In genomic region chr5:48122651-48123050, GRCm38 (mm10) we compare ENCODE assay signal across 22 mouse cellular contexts.
DNase-seq lines count a peak whose midpoint lies in the region; ATAC-seq and TF ChIP-seq lines count a peak whose summit lies in the region.
"Had no signal": no experiment of that assay in that cellular context is flagged by ENCODE, and none has a peak within 500 bp of the region (broad histone marks: within the 10 kb centered on the region; RNA-seq: fewer than 3 reads in every experiment).

No protein-coding gene starts in this region.

- H3K4me3 ChIP-seq in midbrain, embryonic 11.5 days (ENCODE audit: low read depth, low read length), result no peak overlapping the region
- H3K4me3 ChIP-seq in midbrain, embryonic 10.5 days, result no peak overlapping the region
- no peak overlapping the region for H3K4me3 ChIP-seq in forebrain, embryonic 15.5 days
- no peak overlapping the region for H3K4me3 ChIP-seq in heart, adult 2 months
- H3K4me3 ChIP-seq: embryonic facial prominence, embryonic 10.5 days; heart, embryonic 12.5 days; hindbrain, embryonic 10.5 days; hindbrain, embryonic 15.5 days had no signal

- WGBS in midbrain, embryonic 11.5 days, result 70% methylated on average over 5 of the region's 5 CpGs
- 77% methylated on average over 5 of the region's 5 CpGs for WGBS in midbrain, embryonic 10.5 days
- 13% methylated on average over 5 of the region's 5 CpGs for WGBS in forebrain, embryonic 15.5 days
- 85% methylated on average over 5 of the region's 5 CpGs for WGBS in heart, adult 2 months

- no peaks in the 10 kb centered on the region for H3K36me3 ChIP-seq in midbrain, embryonic 11.5 days (ENCODE audit: control insufficient read depth, insufficient read depth, low read length)
- H3K36me3 ChIP-seq in midbrain, embryonic 10.5 days, result no peaks in the 10 kb centered on the region
- H3K36me3 ChIP-seq in forebrain, embryonic 15.5 days, result no peaks in the 10 kb centered on the region
- H3K36me3 ChIP-seq in heart, adult 2 months (ENCODE audit: control insufficient read depth, insufficient read depth, low read length), result no peaks in the 10 kb centered on the region
- H3K36me3 ChIP-seq: embryonic facial prominence, embryonic 10.5 days; G1E; heart, embryonic 12.5 days; hindbrain, embryonic 10.5 days; hindbrain, embryonic 15.5 days had no signal

- intact Hi-C loops in heart, adult 2 months (cut with DNase I), result no loop called here

- no peak overlapping the region for H3K27ac ChIP-seq in midbrain, embryonic 11.5 days (ENCODE audit: low read depth, low read length)
- H3K27ac ChIP-seq in midbrain, embryonic 10.5 days (replicated peaks), result no peak overlapping the region
- no peak overlapping the region for H3K27ac ChIP-seq in forebrain, embryonic 15.5 days (replicated peaks)
- H3K27ac ChIP-seq in heart, adult 2 months, result no peak overlapping the region
- H3K27ac ChIP-seq: embryonic facial prominence, embryonic 10.5 days; hindbrain, embryonic 10.5 days; hindbrain, embryonic 15.5 days had no signal

- H3K9ac ChIP-seq in midbrain, embryonic 11.5 days (ENCODE audit: low read length), result no peak overlapping the region
- no peak overlapping the region for H3K9ac ChIP-seq in forebrain, embryonic 15.5 days (replicated peaks)
- H3K9ac ChIP-seq in heart, adult 2 months (ENCODE audit: low read depth, low read length), result no peak overlapping the region
- H3K9ac ChIP-seq: heart, embryonic 12.5 days; hindbrain, embryonic 15.5 days had no signal

- H3K27me3 ChIP-seq in midbrain, embryonic 11.5 days (ENCODE audit: control insufficient read depth, insufficient read depth, low read length), result no peaks in the 10 kb centered on the region
- H3K27me3 ChIP-seq in midbrain, embryonic 10.5 days (ENCODE audit: low read depth, poor library complexity, severe bottlenecking), result no peaks in the 10 kb centered on the region
- H3K27me3 ChIP-seq in forebrain, embryonic 15.5 days, result no peaks in the 10 kb centered on the region
- H3K27me3 ChIP-seq in heart, adult 2 months (ENCODE audit: control insufficient read depth, insufficient read depth, low read length), result no peaks in the 10 kb centered on the region
- H3K27me3 ChIP-seq: heart, embryonic 12.5 days; hindbrain, embryonic 15.5 days had no signal

- no peaks in the 10 kb centered on the region for H3K79me2 ChIP-seq in heart, adult 2 months (replicated peaks; ENCODE audit: control insufficient read depth, insufficient read depth, low read length)

- no peak for ATAC-seq in midbrain, embryonic 11.5 days (ENCODE audit: low FRiP score)
- peak; percentile 79 for ATAC-seq in forebrain, embryonic 15.5 days (replicated peaks)
- ATAC-seq: CD4-positive, CD25-positive, alpha-beta regulatory T cell, adult 4 months; inflammation-experienced regulatory T-cells, adult 6 months had no signal

- no peaks in the 10 kb centered on the region for H3K4me1 ChIP-seq in midbrain, embryonic 11.5 days (ENCODE audit: control insufficient read depth, insufficient read depth, low read length)
- 0 out of 2 replicates have a peak, but pooled peaks cover 3% of the 10 kb centered on the region for H3K4me1 ChIP-seq in midbrain, embryonic 10.5 days
- H3K4me1 ChIP-seq in forebrain, embryonic 15.5 days, result no peaks in the 10 kb centered on the region
- no peaks in the 10 kb centered on the region for H3K4me1 ChIP-seq in heart, adult 2 months (ENCODE audit: control insufficient read depth, insufficient read depth, low read length)
- H3K4me1 ChIP-seq: embryonic facial prominence, embryonic 10.5 days; heart, embryonic 12.5 days; hindbrain, embryonic 10.5 days; hindbrain, embryonic 15.5 days had no signal

- no peak for TF ChIP-seq POLR2A in brain, embryonic 14.5 days (IDR thresholded peaks at IDR 0.05; ENCODE audit: borderline replicate concordance, extremely low read depth, insufficient read depth, insufficient read length, poor library complexity, severe bottlenecking)
- TF ChIP-seq POLR2A in heart, adult 2 months (IDR thresholded peaks at IDR 0.05; ENCODE audit: insufficient read depth, low read depth, low read length), result no peak

- H3K9me3 ChIP-seq in midbrain, embryonic 11.5 days (ENCODE audit: control insufficient read depth, low read length), result no peaks in the 10 kb centered on the region
- H3K9me3 ChIP-seq in midbrain, embryonic 10.5 days (replicated peaks), result no peaks in the 10 kb centered on the region
- H3K9me3 ChIP-seq in forebrain, embryonic 15.5 days, result no peaks in the 10 kb centered on the region
- H3K9me3 ChIP-seq: embryonic facial prominence, embryonic 10.5 days; G1E; heart, embryonic 12.5 days; hindbrain, embryonic 10.5 days; hindbrain, embryonic 15.5 days had no signal

- peak; percentile 8 for DNase-seq in cerebellum, postnatal 10 days
- no peak for DNase-seq in cerebellum, adult 11 months
- DNase-seq in midbrain, embryonic 11.5 days (ENCODE audit: low spot score, missing footprints), result peak; percentile 73
- DNase-seq in midbrain, embryonic 10.5 days (ENCODE audit: low spot score), result no peak
- DNase-seq in brain, embryonic 14.5 days (ENCODE audit: low read depth), result peak; percentile 89
- no peak for DNase-seq in embryo, embryonic 10.5 days (ENCODE audit: low spot score)
- no peak for DNase-seq in heart, adult 2 months
- DNase-seq: adrenal gland, adult 8-10 months; adrenal gland, postnatal 36 days; B cell, adult 2 months; cerebellum, adult 11-12 months; cerebellum, adult 9-10 months; cerebellum, postnatal 36 days; gastrocnemius, postnatal 14 days had no signal

- no peak for TF ChIP-seq EP300 in heart, adult 2 months (IDR thresholded peaks at IDR 0.05; ENCODE audit: insufficient read depth, low read depth, low read length)

- H3K4me2 ChIP-seq in midbrain, embryonic 11.5 days, result no peak overlapping the region
- H3K4me2 ChIP-seq in forebrain, embryonic 15.5 days (replicated peaks), result no peak overlapping the region
- H3K4me2 ChIP-seq: heart, embryonic 12.5 days; hindbrain, embryonic 15.5 days had no signal

- TF ChIP-seq CTCF in brain, embryonic 14.5 days (IDR thresholded peaks at IDR 0.05; ENCODE audit: borderline replicate concordance, extremely low read depth, insufficient read depth, insufficient read length), result no peak
- TF ChIP-seq CTCF in heart, adult 2 months (IDR thresholded peaks at IDR 0.05), result no peak

Comparison
In these comparisons a context has a peak if more than half of its experiments do, and no peak if none do; other contexts are left out.
1. DNase-seq: peak in cerebellum, postnatal 10 days (2 of 2), midbrain, embryonic 11.5 days (single experiment) and brain, embryonic 14.5 days (single experiment); none in cerebellum, adult 11 months (single experiment), midbrain, embryonic 10.5 days (single experiment), embryo, embryonic 10.5 days (single experiment) and heart, adult 2 months (0 of 2).